In genomic region chr19:5518721-5519120, GRCm38 (mm10) we compare ENCODE assay signal across 31 mouse cellular contexts. TPM values are rescaled to one million over a fixed set of nuclear protein-coding genes. Genes with fewer than 3 reads are reported as not detected.
A peak's percentile ranks its signal among the peaks of the same experiment; 100 is the strongest.
DNase-seq lines count a peak whose midpoint lies in the region; ATAC-seq lines count a peak whose summit lies in the region.
"Had no signal": no experiment of that assay in that cellular context is flagged by ENCODE, and none has a peak within 500 bp of the region (broad histone marks: within the 10 kb centered on the region; RNA-seq: fewer than 3 reads in every experiment).

No protein-coding gene starts in this region.

- no peak overlapping the region for H3K9ac ChIP-seq in intestine, embryonic 15.5 days
- H3K9ac ChIP-seq in intestine, embryonic 16.5 days (ENCODE audit: low read depth, low read length): no peak overlapping the region
- H3K9ac ChIP-seq in stomach, embryonic 16.5 days (ENCODE audit: low read length): no peak overlapping the region
- H3K9ac ChIP-seq: embryonic facial prominence, embryonic 12.5 days; embryonic facial prominence, embryonic 15.5 days; forebrain, embryonic 15.5 days; heart, embryonic 12.5 days; heart, embryonic 15.5 days; hindbrain, embryonic 13.5 days had no signal

- H3K27ac ChIP-seq in intestine, embryonic 15.5 days: no peak overlapping the region
- H3K27ac ChIP-seq in intestine, embryonic 16.5 days (ENCODE audit: low read length): no peak overlapping the region
- H3K27ac ChIP-seq in stomach, embryonic 16.5 days (ENCODE audit: low read length): no peak overlapping the region
- H3K27ac ChIP-seq: embryonic facial prominence, embryonic 12.5 days; embryonic facial prominence, embryonic 15.5 days; forebrain, embryonic 15.5 days; heart, embryonic 15.5 days; hindbrain, embryonic 10.5 days; hindbrain, embryonic 13.5 days had no signal

- ATAC-seq in intestine, embryonic 15.5 days: peak; percentile 66
- peak; percentile 50 for ATAC-seq in intestine, embryonic 16.5 days
- peak; percentile 47; the same call in 1 of the 2 replicates for ATAC-seq in stomach, embryonic 16.5 days (ENCODE audit: insufficient read depth, low FRiP score)
- no peak for ATAC-seq in CD4-positive, CD25-positive, alpha-beta regulatory T cell, adult 4 months
- ATAC-seq: forebrain, embryonic 15.5 days; hindbrain, embryonic 16.5 days; Patski had no signal

- peak; percentile 11 to 35 for DNase-seq in kidney, postnatal 36 days
- DNase-seq in kidney, postnatal 14 days: no peak
- DNase-seq in layer of hippocampus, postnatal 36 days: no peak
- DNase-seq: adrenal gland, postnatal 14 days; cerebellum, adult 11 months; cerebellum, adult 2 months; cerebellum, adult 9-11 months; cerebellum, postnatal 25 days; gastrocnemius, postnatal 25 days; heart, adult 18-20 months; heart, postnatal 10 days; heart, postnatal 36 days had no signal

- H3K9me3 ChIP-seq in intestine, embryonic 15.5 days: no peaks in the 10 kb centered on the region
- H3K9me3 ChIP-seq in intestine, embryonic 16.5 days (ENCODE audit: control insufficient read depth, low read length): no peaks in the 10 kb centered on the region
- H3K9me3 ChIP-seq in stomach, embryonic 16.5 days (replicated peaks; ENCODE audit: control insufficient read depth, low read length): no peaks in the 10 kb centered on the region
- H3K9me3 ChIP-seq: embryonic facial prominence, embryonic 12.5 days; embryonic facial prominence, embryonic 15.5 days; forebrain, embryonic 15.5 days; G1E; heart, embryonic 12.5 days; heart, embryonic 15.5 days; hindbrain, embryonic 10.5 days; hindbrain, embryonic 13.5 days had no signal

- H3K4me3 ChIP-seq in intestine, embryonic 15.5 days (replicated peaks): no peak overlapping the region
- H3K4me3 ChIP-seq in intestine, embryonic 16.5 days (ENCODE audit: low read length): no peak overlapping the region
- H3K4me3 ChIP-seq in stomach, embryonic 16.5 days (replicated peaks; ENCODE audit: low read length): no peak overlapping the region
- H3K4me3 ChIP-seq: embryonic facial prominence, embryonic 12.5 days; embryonic facial prominence, embryonic 15.5 days; forebrain, embryonic 15.5 days; heart, embryonic 12.5 days; heart, embryonic 15.5 days; hindbrain, embryonic 10.5 days; hindbrain, embryonic 13.5 days had no signal

- H3K36me3 ChIP-seq in intestine, embryonic 15.5 days: no peaks in the 10 kb centered on the region
- H3K36me3 ChIP-seq in intestine, embryonic 16.5 days (ENCODE audit: control insufficient read depth, insufficient read depth, low read length): no peaks in the 10 kb centered on the region
- H3K36me3 ChIP-seq in stomach, embryonic 16.5 days (ENCODE audit: control insufficient read depth, insufficient read depth, low read length): no peaks in the 10 kb centered on the region
- H3K36me3 ChIP-seq: embryonic facial prominence, embryonic 12.5 days; embryonic facial prominence, embryonic 15.5 days; forebrain, embryonic 15.5 days; G1E; heart, embryonic 12.5 days; heart, embryonic 15.5 days; hindbrain, embryonic 10.5 days; hindbrain, embryonic 13.5 days had no signal

- H3K4me1 ChIP-seq in intestine, embryonic 15.5 days (replicated peaks): peaks cover 13% of the 10 kb centered on the region; the same call in 1 of the 2 replicates
- peaks cover 8% of the 10 kb centered on the region for H3K4me1 ChIP-seq in intestine, embryonic 16.5 days (ENCODE audit: control insufficient read depth, insufficient read depth, low read length)
- no peaks in the 10 kb centered on the region for H3K4me1 ChIP-seq in stomach, embryonic 16.5 days (ENCODE audit: control insufficient read depth, insufficient read depth, low read length)
- H3K4me1 ChIP-seq: embryonic facial prominence, embryonic 12.5 days; embryonic facial prominence, embryonic 15.5 days; forebrain, embryonic 15.5 days; heart, embryonic 12.5 days; heart, embryonic 15.5 days; hindbrain, embryonic 13.5 days had no signal

- WGBS in intestine, embryonic 15.5 days: 87% methylated on average over 3 of the region's 3 CpGs
- 88% methylated on average over 3 of the region's 3 CpGs for WGBS in intestine, embryonic 16.5 days
- WGBS in stomach, embryonic 16.5 days: 86% methylated on average over 3 of the region's 3 CpGs

- no peak overlapping the region for H3K4me2 ChIP-seq in intestine, embryonic 15.5 days (replicated peaks)
- H3K4me2 ChIP-seq in intestine, embryonic 16.5 days (ENCODE audit: low read depth, low read length): no peak overlapping the region
- H3K4me2 ChIP-seq in stomach, embryonic 16.5 days (ENCODE audit: low read depth, low read length): no peak overlapping the region
- H3K4me2 ChIP-seq: embryonic facial prominence, embryonic 12.5 days; embryonic facial prominence, embryonic 15.5 days; forebrain, embryonic 15.5 days; heart, embryonic 12.5 days; heart, embryonic 15.5 days; hindbrain, embryonic 13.5 days had no signal

- H3K27me3 ChIP-seq in intestine, embryonic 15.5 days (replicated peaks): no peaks in the 10 kb centered on the region
- no peaks in the 10 kb centered on the region for H3K27me3 ChIP-seq in intestine, embryonic 16.5 days (replicated peaks; ENCODE audit: control insufficient read depth, insufficient read depth, low read length)
- H3K27me3 ChIP-seq in stomach, embryonic 16.5 days (ENCODE audit: control insufficient read depth, insufficient read depth, low read length): no peaks in the 10 kb centered on the region
- H3K27me3 ChIP-seq: CH12.LX; embryonic facial prominence, embryonic 12.5 days; embryonic facial prominence, embryonic 15.5 days; forebrain, embryonic 15.5 days; heart, embryonic 12.5 days; heart, embryonic 15.5 days; hindbrain, embryonic 13.5 days; Patski had no signal

RNA-seq across cellular contexts. Expression of gene Snx32, which starts 8.4 kb away (rescaled TPM):
- 7.2 and 8.0 TPM in 2 replicates for polyA plus RNA-seq in intestine, embryonic 15.5 days (2015; fragmentation: Nextera tagmentation; extraction: Ambion mirVana)
- polyA plus RNA-seq in intestine, embryonic 16.5 days (2015; fragmentation: Nextera tagmentation; extraction: Ambion mirVana): 6.9 and 7.4 TPM in 2 replicates
- polyA plus RNA-seq in stomach, embryonic 16.5 days (2015; fragmentation: Nextera tagmentation; extraction: Ambion mirVana): 9.5 and 10.8 TPM in 2 replicates
- 10 to 100 TPM; 80.5 to 83.5 TPM for total RNA-seq in layer of hippocampus, postnatal 36 days (2021)
- 10 to 100 TPM; 20.2 to 23.6 TPM for polyA plus RNA-seq in CD4-positive, CD25-positive, alpha-beta regulatory T cell, adult 4 months (2017; shearing (Covaris generic))

RNA-seq across cellular contexts. Expression of gene 1700020D05Rik, which starts 15.1 kb away (rescaled TPM):
- not detected in 2 replicates for polyA plus RNA-seq in intestine, embryonic 15.5 days (2015; fragmentation: Nextera tagmentation; extraction: Ambion mirVana)
- polyA plus RNA-seq in intestine, embryonic 16.5 days (2015; fragmentation: Nextera tagmentation; extraction: Ambion mirVana): not detected in 2 replicates
- 0.13 TPM in 1 of 2 replicates, not detected in the other for polyA plus RNA-seq in stomach, embryonic 16.5 days (2015; fragmentation: Nextera tagmentation; extraction: Ambion mirVana)
- total RNA-seq in layer of hippocampus, postnatal 36 days (2021): 1 to 10 TPM; 5.4 to 8.8 TPM
- not detected for polyA plus RNA-seq in CD4-positive, CD25-positive, alpha-beta regulatory T cell, adult 4 months (2017; shearing (Covaris generic))
- total RNA-seq: common myeloid progenitor, adult 5-6 weeks had no signal
- polyA plus RNA-seq: forebrain, embryonic 11.5 days; hindbrain, embryonic 10.5 days; hindbrain, embryonic 13.5 days had no signal

RNA-seq across cellular contexts. Expression of gene Cfl1, which starts 28.5 kb away (rescaled TPM):
- polyA plus RNA-seq in intestine, embryonic 15.5 days (2015; fragmentation: Nextera tagmentation; extraction: Ambion mirVana): 2,332 and 2,514 TPM in 2 replicates
- polyA plus RNA-seq in intestine, embryonic 16.5 days (2015; fragmentation: Nextera tagmentation; extraction: Ambion mirVana): 2,274 and 2,378 TPM in 2 replicates
- 2,233 and 2,288 TPM in 2 replicates for polyA plus RNA-seq in stomach, embryonic 16.5 days (2015; fragmentation: Nextera tagmentation; extraction: Ambion mirVana)
- total RNA-seq in layer of hippocampus, postnatal 36 days (2021): 1,000 to 10,000 TPM; 1,234 to 1,394 TPM
- polyA plus RNA-seq in CD4-positive, CD25-positive, alpha-beta regulatory T cell, adult 4 months (2017; shearing (Covaris generic)): 1,000 to 10,000 TPM; 1,977 to 2,151 TPM

RNA-seq across cellular contexts. Expression of gene Mus81, which starts 30.5 kb away (rescaled TPM):
- 29.5 and 29.8 TPM in 2 replicates for polyA plus RNA-seq in intestine, embryonic 15.5 days (2015; fragmentation: Nextera tagmentation; extraction: Ambion mirVana)
- polyA plus RNA-seq in intestine, embryonic 16.5 days (2015; fragmentation: Nextera tagmentation; extraction: Ambion mirVana): 32.7 and 36.5 TPM in 2 replicates
- 36.5 and 37.6 TPM in 2 replicates for polyA plus RNA-seq in stomach, embryonic 16.5 days (2015; fragmentation: Nextera tagmentation; extraction: Ambion mirVana)
- total RNA-seq in layer of hippocampus, postnatal 36 days (2021): 10 to 100 TPM; 37.6 to 39.3 TPM
- 10 to 100 TPM; 44.8 to 51.5 TPM for polyA plus RNA-seq in CD4-positive, CD25-positive, alpha-beta regulatory T cell, adult 4 months (2017; shearing (Covaris generic))

RNA-seq across cellular contexts. Expression of gene Ovol1, which starts 41.7 kb away (rescaled TPM):
- 19.3 TPM in 2 replicates for polyA plus RNA-seq in intestine, embryonic 15.5 days (2015; fragmentation: Nextera tagmentation; extraction: Ambion mirVana)
- polyA plus RNA-seq in intestine, embryonic 16.5 days (2015; fragmentation: Nextera tagmentation; extraction: Ambion mirVana): 24.4 and 25.6 TPM in 2 replicates
- 21.5 and 29.5 TPM in 2 replicates for polyA plus RNA-seq in stomach, embryonic 16.5 days (2015; fragmentation: Nextera tagmentation; extraction: Ambion mirVana)
- total RNA-seq in layer of hippocampus, postnatal 36 days (2021): not detected
- not detected for polyA plus RNA-seq in CD4-positive, CD25-positive, alpha-beta regulatory T cell, adult 4 months (2017; shearing (Covaris generic))
- total RNA-seq: adrenal gland, adult 18-20 months; adrenal gland, postnatal 14 days; CH12.LX; common myeloid progenitor, adult 5-6 weeks; gastrocnemius, adult 8-10 months; gastrocnemius, postnatal 25 days; heart, adult 18-20 months; heart, postnatal 10 days; heart, postnatal 36 days had no signal
- polyA plus RNA-seq: cerebellum, adult 2 months; forebrain, embryonic 15.5 days; G1E; heart, embryonic 12.5 days; hindbrain, embryonic 13.5 days had no signal

Comparison
In these comparisons a context has a peak if more than half of its experiments do, and no peak if none do; other contexts are left out.
1. DNase-seq: peak in kidney, postnatal 36 days (2 of 2); none in kidney, postnatal 14 days (single experiment) and layer of hippocampus, postnatal 36 days (0 of 2).